Mouse (Mus musculus) liver, adult 2 months (tissue): Measurements from ENCODE around the gene Adamtsl1. TPM values are rescaled to one million over a fixed set of nuclear protein-coding genes. Genes with fewer than 3 reads are reported as not detected.

Source experiments
- DNase-seq: peaks from one replicate; pipeline ENCODE4 v3.0.0-alpha.2; 2011; ENCODE audit warnings: low read depth, low spot score; ENCODE audit errors: extremely low read depth
- H3K27ac ChIP-seq: fragments of 200-500 bp; replicated peaks from 2 replicates; pipeline ENCODE4 v1.5.1; 2012; ENCODE audit warnings: low read depth, mild to moderate bottlenecking, control low read depth, inconsistent platforms, low read length; ENCODE audit not compliant: insufficient read depth
- H3K27me3 ChIP-seq: fragments of 200-500 bp; 2 replicates; pipeline ENCODE4 v1.6.1; 2012; ENCODE audit warnings: mild to moderate bottlenecking, moderate library complexity, low read length, inconsistent platforms; ENCODE audit not compliant: control insufficient read depth, insufficient read depth
- H3K36me3 ChIP-seq: fragments of 200-500 bp; 2 replicates; pipeline ENCODE4 v1.6.1; 2012; ENCODE audit warnings: low read length, inconsistent platforms; ENCODE audit not compliant: control insufficient read depth, insufficient read depth
- H3K4me1 ChIP-seq: fragments of 200-500 bp; 2 replicates; pipeline ENCODE4 v1.6.1; 2011; ENCODE audit warnings: low read length; ENCODE audit not compliant: control insufficient read depth, insufficient read depth
- H3K4me3 ChIP-seq: fragments of 200-500 bp; 2 replicates; pipeline ENCODE4 v1.5.1; 2011; ENCODE audit warnings: low read depth, mild to moderate bottlenecking, control low read depth, low read length, moderate library complexity; ENCODE audit not compliant: insufficient read depth
- H3K79me2 ChIP-seq: fragments of 200-500 bp; 2 replicates; pipeline ENCODE4 v1.6.1; 2012; ENCODE audit warnings: inconsistent platforms, mild to moderate bottlenecking, low read length, moderate library complexity; ENCODE audit not compliant: control insufficient read depth, insufficient read depth
- H3K9ac ChIP-seq: fragments of 200-500 bp; 2 replicates; pipeline ENCODE4 v1.6.1; 2012; ENCODE audit warnings: low read depth, mild to moderate bottlenecking, control low read depth, inconsistent platforms, low read length
- CTCF ChIP-seq: fragments of 200-500 bp; IDR thresholded peaks from 2 replicates; pipeline ENCODE4 v1.5.1; 2011; ENCODE audit warnings: low read depth, low read length, control low read depth
- POLR2A ChIP-seq: fragments of 200-500 bp; IDR thresholded peaks from 2 replicates; pipeline ENCODE4 v1.6.1; 2011; ENCODE audit warnings: low read length, control low read depth; ENCODE audit not compliant: insufficient read depth; ENCODE audit errors: extremely low read depth
- WGBS: fragments of 180-500 bp; shearing (Covaris S2); methylation state at CpG from one replicate; pipeline ENCODE4 v1.1.7; 2018; 5-methylcytosine and 5-hydroxymethylcytosine counted together
- polyA plus RNA-seq: library from polyadenylated mRNA; depleted of rRNA; stranded (reverse); fragments of >200 nt; gene quantifications from 2 replicates; pipeline ENCODE4 v1.2.3, GENCODE M21; 2012
- total RNA-seq: library from RNA; depleted of rRNA; stranded (reverse); fragments of >200 nt; gene quantifications from 2 replicates; pipeline ENCODE4 v1.2.3, GENCODE M21; 2014

Gene Adamtsl1
- total and polyA plus RNA-seq, 2 experiments: 0.61 to 0.65 TPM

DNA sequence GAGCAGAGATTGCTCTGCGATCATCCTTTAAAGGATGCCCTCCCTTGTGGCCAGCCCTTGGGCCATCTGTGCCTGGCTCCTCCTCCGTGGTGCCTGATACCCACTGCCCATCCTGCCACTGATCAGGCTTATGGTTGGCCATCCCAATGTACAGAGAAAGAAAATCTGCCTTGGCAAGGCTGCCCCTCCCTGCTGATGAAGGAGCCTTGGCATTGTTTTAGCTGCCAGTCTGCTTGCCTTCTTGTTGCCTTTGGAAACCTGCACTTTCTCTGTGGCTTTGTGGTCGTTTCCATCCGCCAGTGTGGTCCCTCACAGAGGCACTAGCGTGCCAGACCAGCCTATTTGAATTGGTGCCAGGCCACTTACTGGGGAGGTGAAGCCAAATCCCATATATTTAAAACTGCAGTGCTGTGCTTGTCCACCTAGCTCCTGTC, 323.6 kb downstream of the Adamtsl1 start:
- H3K9ac ChIP-seq: no peak overlapping the region
- H3K79me2 ChIP-seq: no peaks in the 10 kb centered on the region
- no peak overlapping the region for H3K4me3 ChIP-seq
- no peaks in the 10 kb centered on the region for H3K4me1 ChIP-seq
- no peak for TF ChIP-seq CTCF
- no peak for TF ChIP-seq POLR2A
- no peak overlapping the region for H3K27ac ChIP-seq
- WGBS: 63% methylated on average over 5 of the region's 5 CpGs
- H3K27me3 ChIP-seq: no peaks in the 10 kb centered on the region
- DNase-seq: no peak
- no peaks in the 10 kb centered on the region for H3K36me3 ChIP-seq

GRCm38 (mm10) chr4:85838031-85838430, 324.1 kb downstream of the Adamtsl1 start:
- WGBS: 54% methylated on average over 5 of the region's 5 CpGs
- no peak for TF ChIP-seq POLR2A
- TF ChIP-seq CTCF: no peak

DNA sequence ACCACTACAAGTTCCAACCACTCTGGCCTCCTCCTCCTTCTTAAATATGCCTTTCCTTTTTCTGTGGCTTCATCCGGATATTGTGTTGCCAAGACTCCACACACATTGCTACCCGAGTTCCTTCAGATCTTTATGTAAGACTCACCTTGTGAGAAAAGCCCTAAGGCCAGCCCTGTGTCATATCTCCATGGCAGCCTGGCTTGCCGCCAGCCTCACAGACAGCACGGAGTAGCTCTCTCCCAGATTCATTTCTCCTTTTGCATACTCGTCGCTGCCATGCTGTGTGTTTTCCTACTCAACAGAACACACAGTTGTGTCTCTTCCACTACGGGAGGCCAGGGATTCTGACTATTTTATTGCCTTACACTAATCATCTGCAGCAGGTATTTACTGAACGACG, 328.1 kb downstream of the Adamtsl1 start:
- 83% methylated on average over 9 of the region's 9 CpGs for WGBS
- no peak overlapping the region for H3K4me3 ChIP-seq
- no peak for DNase-seq
- H3K9ac ChIP-seq: no peak overlapping the region
- H3K27ac ChIP-seq: no peak overlapping the region
- H3K27me3 ChIP-seq: no peaks in the 10 kb centered on the region
- H3K36me3 ChIP-seq: no peaks in the 10 kb centered on the region
- no peaks in the 10 kb centered on the region for H3K4me1 ChIP-seq
- TF ChIP-seq CTCF: no peak
- TF ChIP-seq POLR2A: no peak
- H3K79me2 ChIP-seq: no peaks in the 10 kb centered on the region

More at GRCm38 (mm10) chr4:85838031-85838430, 324.1 kb downstream of the Adamtsl1 start:
- Histone ChIP-seq H3K27me3 (no peaks in the 10 kb centered on the region), H3K27ac (no peak overlapping the region), H3K79me2 (no peaks in the 10 kb centered on the region), H3K4me3 (no peak overlapping the region), H3K9ac (no peak overlapping the region), H3K4me1 (no peaks in the 10 kb centered on the region), H3K36me3 (no peaks in the 10 kb centered on the region)
- no peak for DNase-seq

DNA sequence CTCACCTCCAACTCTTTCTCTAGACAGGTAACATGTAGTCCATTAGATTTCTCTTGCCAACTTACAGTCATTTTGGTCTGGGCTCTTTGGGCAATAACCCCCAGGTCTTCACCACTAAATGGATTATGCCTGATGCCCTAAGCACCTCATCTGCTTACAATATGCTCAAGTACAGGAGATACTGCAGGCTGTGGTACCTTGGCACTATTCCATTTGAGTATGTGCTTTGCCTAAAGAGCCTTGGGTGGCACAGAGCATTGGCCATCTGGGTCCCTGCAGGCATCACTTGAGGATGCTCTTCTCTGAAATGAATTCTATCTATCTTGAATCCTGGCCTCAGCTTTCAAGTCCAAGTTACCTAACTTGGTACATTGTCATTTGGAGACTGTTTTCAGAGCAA, 330.4 kb downstream of the Adamtsl1 start:
- no peak overlapping the region for H3K4me3 ChIP-seq
- no peaks in the 10 kb centered on the region for H3K36me3 ChIP-seq
- H3K4me1 ChIP-seq: no peaks in the 10 kb centered on the region
- no peak overlapping the region for H3K9ac ChIP-seq
- no peaks in the 10 kb centered on the region for H3K27me3 ChIP-seq
- no peaks in the 10 kb centered on the region for H3K79me2 ChIP-seq
- no peak overlapping the region for H3K27ac ChIP-seq
- TF ChIP-seq CTCF (no peak), POLR2A (no peak)
- DNase-seq: no peak

DNA sequence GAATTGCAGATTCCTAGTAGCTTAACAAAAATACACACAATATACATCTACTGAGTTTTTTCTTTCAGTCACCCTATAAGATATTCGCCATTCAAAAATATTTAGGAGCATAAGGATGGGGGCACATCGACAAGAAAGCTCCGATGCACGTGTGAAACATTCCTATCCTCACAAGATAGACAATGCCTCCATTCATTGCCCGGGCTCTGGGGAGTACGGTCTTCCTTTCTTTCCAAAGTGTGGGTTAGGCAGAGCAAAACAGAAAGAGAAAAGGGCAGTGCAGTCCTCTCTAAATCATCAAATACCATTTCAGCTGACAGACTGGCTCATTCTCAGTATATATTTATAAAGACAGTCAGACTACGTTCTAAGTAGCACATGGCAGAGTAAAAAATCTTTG, 332.0 kb downstream of the Adamtsl1 start:
- Histone ChIP-seq H3K27ac (no peak overlapping the region), H3K9ac (no peak overlapping the region), H3K4me1 (no peaks in the 10 kb centered on the region), H3K79me2 (no peaks in the 10 kb centered on the region), H3K36me3 (no peaks in the 10 kb centered on the region), H3K27me3 (no peaks in the 10 kb centered on the region), H3K4me3 (no peak overlapping the region)
- no peak for TF ChIP-seq CTCF
- no peak for TF ChIP-seq POLR2A
- WGBS: 73% methylated on average over 7 of the region's 7 CpGs
- no peak for DNase-seq

DNA sequence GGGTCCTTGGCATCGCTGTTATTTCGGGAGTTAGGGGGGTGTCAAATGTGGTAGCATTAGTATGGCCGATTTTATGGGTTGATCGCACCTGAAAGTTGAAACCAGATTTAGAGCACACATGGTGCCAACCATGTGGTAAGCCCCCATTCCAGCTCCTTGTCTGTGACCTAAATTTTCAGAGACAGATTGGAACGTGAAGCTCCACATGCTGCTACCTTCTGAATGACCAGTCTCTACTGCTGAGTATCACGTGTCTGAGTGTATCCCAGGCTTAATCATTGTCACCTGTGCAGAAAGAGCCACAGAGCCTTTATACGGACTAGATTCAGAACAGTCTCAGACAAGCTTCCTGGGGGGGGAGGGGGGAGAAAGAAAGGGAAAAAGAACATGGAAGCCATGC, 339.4 kb downstream of the Adamtsl1 start:
- no peak for DNase-seq
- whole genome bisulfite sequencing: 87% methylated on average over 7 of the region's 7 CpGs
- Histone ChIP-seq H3K27ac (no peak overlapping the region), H3K4me1 (no peaks in the 10 kb centered on the region), H3K9ac (no peak overlapping the region), H3K36me3 (no peaks in the 10 kb centered on the region), H3K79me2 (no peaks in the 10 kb centered on the region), H3K4me3 (no peak overlapping the region), H3K27me3 (no peaks in the 10 kb centered on the region)
- TF ChIP-seq POLR2A (no peak), CTCF (no peak)
